Mouse (Mus musculus): Measurements from ENCODE around the gene Serp2.

Serp2 gene

GRCm38 (mm10) chr14:76526467-76526866 is 30.2 kb downstream of the Serp2 start:
- no peak for DNase-seq

- no peak for DNase-seq
Observed at GRCm38 (mm10) chr14:76523344-76523743, 33.3 kb downstream of the Serp2 start.

GRCm38 (mm10) chr14:76521308-76521707 is 35.4 kb downstream of the Serp2 start:
- no peak for DNase-seq

- no peak for DNase-seq
Observed at GRCm38 (mm10) chr14:76520606-76521005, 36.1 kb downstream of the Serp2 start.

- no peak for DNase-seq
Observed at GRCm38 (mm10) chr14:76518217-76518616, 38.5 kb downstream of the Serp2 start.

- no peak for DNase-seq
Observed at GRCm38 (mm10) chr14:76515620-76516019, 41.1 kb downstream of the Serp2 start.

DNA sequence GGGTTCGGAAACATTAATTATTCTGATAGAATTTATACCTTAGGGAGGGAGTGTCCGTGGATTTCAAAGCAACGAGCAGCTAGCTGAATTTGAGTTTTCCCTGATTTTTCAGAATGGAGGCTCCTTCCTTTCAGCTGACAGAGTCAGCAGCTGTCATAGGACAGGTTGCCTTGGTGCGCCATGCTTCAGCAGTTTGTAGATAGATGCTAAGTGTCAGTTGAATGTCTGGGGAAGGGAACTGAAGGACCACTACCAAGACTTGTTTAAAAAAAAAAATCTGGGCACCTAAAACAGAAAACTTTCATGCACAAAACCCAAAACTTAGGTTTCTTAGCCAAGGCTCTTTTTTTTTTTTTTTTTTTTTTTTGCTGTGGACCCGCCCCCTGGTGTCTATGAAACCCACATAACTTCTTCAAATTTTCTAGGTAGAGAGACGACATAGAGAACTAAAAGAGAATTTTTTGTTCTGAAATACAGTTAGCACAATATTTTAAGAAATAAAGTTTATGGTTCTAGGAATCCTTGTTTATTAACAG is 42.6 kb downstream of the Serp2 start:
- DNase-seq: no peak

DNA sequence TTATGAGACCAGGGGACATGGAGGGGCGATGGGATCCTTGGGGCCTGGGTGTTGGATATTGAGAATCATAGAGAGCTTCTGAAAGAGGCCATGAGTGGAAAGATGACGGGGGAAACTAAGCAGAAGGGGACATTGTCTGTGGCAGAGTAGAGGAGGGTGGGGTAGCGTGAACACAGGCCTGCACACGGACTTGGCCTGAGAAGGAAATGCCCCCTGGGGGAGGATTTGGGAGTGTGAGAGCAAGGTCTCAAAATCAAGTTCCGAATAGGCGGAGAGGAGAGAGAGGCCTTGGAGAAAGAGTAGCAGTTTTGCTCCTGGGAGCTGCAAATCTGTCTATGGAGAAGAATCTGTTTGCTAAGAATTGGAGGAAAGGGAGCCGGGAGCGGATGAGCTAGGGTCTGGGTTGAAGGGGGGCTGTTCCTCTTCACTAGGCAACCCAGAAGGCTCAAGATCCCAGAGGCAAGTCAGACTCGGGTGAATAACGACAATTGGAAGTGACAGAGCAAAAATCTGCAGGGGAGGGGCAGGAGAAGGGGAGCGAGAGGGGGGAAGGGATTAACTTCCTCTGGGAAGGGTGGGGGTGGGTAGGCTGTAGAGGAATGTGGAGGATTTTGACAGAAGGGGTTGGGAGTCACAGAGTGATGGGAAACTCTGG is 43.2 kb downstream of the Serp2 start:
- peak; percentile 32 to 52 for DNase-seq

- DNase-seq: no peak
Observed at GRCm38 (mm10) chr14:76511971-76512370, 44.7 kb downstream of the Serp2 start.

DNA sequence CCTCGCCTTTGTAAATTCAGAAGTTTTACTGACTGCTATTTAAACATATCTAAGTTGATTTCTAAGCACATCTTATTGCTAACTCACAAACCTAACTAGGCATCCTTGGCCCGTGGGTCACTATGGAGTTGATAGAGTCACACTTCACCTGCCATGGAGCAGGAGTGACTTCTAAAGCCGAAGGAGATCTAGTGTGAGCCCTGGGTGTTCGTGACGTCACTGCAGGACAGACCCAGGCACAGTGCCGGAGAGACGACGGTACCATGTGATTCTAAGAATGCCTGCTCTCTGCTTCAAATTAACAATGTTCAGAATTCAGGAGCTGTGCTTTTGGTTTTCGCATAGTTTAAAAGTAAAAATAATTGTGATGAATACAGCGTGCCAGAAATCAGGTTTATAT is 48.0 kb downstream of the Serp2 start:
- peak in 1 of 2 experiments; percentile 59 for DNase-seq

- DNase-seq: peak in 1 of 2 experiments; percentile 79
Observed at GRCm38 (mm10) chr14:76507804-76508500, 48.7 kb downstream of the Serp2 start.

- peak in 1 of 2 experiments; percentile 41 for DNase-seq
Observed at GRCm38 (mm10) chr14:76507357-76507756, 49.3 kb downstream of the Serp2 start.

DNA sequence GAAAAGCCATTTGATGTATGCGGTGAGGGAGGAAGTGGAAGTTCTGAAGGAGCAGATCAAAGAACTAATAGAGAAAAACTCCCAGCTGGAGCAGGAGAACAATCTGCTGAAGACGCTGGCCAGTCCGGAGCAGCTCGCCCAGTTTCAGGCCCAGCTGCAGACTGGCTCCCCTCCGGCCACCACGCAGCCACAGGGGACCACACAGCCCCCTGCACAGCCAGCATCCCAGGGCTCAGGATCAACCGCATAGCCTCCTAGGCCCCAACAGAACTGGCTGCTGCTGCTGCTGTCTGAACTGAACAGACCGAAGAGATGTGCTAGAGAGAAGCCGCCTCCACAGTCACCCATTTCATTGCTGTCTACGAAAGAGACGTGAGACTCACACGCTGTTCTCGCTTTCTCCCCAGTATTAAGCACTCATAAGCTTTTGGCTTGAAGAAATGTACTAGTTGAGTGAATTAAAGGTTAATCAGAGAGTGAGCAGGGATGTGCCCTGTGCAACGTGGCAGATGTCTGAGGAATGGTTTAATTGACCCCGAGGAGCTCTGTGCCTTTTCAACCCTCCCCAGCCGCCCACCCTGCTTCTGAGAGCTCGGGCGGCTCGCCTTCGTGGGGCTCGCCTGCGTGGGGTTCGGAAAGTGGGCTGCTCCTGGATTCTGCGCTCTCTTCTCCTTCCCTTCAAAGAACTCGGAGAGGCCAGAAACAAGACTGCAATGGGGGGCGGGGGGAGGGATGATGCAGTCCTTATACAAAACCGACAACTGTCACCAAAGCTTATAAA is 50.1 kb downstream of the Serp2 start:
- DNase-seq: peak in 1 of 2 experiments; percentile 57

DNA sequence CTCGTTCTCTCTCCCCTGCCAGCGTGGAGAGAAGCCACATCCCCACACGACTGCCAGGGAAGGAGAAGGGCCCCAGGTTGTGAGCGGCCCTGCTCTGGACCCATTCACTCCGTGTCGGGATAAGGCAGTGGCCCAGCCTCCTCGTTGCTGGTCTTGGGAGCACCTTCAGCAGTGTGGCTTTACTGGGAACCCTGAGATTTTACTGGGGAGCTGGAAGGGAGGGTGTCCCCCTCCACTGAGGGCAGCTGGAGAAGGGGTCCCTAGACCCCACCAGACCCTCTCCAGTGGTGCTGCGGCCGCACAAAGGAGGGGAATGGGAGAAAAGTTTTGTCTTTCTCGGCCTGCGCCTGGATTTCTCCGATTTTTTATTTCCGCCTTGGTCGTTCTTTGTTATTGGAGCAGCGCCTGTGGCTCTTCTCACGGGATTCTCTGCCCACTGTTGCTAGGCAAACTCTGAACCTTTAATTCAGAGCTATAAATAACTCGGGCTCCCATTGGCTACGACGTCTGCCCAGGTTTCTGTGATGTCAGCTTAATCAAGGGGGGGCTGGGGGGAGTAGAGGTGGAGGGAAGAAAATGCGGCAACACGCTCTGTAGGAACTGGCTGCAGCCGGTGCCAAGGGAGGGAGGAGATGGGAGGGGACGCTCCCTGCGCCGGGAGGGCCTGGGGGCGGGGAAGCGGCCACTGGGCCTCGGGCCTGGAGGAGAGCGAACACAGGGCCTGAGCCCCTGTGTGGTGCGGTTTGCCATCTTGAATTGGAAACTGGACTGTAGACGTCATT is 51.1 kb downstream of the Serp2 start:
- peak; percentile 89 to 97 for DNase-seq

DNA sequence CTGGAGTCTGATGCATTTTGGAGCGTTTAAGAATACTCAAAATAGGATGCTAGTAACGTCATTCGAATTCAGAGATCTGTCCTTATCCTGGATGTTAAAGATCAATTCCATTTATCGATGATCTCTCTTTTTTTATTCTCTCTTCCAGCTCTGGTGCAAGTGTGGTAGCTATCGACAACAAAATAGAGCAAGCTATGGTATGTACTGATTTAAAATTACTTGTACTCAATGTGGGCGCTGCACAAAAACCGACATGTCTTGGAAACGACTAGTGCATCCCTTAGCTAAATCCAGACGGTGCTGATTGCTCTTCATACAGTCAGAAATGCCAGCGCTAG is 51.6 kb downstream of the Serp2 start:
- DNase-seq: no peak

GRCm38 (mm10) chr14:76504121-76504737 is 52.5 kb downstream of the Serp2 start:
- peak; percentile 94 to 98 for DNase-seq

- DNase-seq: no peak
Observed at GRCm38 (mm10) chr14:76503231-76503851, 53.3 kb downstream of the Serp2 start.

DNA sequence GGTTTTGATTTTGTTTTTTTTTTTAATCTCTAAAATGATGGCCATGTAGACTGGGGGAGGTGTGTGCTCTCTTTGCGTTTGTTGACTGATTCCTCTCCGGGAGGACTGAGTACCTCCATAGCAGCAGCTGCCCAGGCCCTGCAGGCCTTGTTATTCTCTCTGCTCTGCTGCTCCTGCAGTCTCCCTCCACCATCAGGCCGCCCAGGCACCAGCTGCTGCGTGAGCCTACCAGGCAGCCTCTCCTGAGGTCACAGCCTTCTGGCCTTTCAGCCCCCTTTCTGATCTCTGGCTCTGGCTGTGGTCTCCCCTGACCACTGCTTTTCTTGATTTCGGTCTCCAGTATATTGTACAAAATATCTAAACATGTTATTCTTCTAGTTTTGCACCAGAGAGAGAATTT is 56.7 kb downstream of the Serp2 start:
- peak in 1 of 2 experiments; percentile 60 for DNase-seq

DNA sequence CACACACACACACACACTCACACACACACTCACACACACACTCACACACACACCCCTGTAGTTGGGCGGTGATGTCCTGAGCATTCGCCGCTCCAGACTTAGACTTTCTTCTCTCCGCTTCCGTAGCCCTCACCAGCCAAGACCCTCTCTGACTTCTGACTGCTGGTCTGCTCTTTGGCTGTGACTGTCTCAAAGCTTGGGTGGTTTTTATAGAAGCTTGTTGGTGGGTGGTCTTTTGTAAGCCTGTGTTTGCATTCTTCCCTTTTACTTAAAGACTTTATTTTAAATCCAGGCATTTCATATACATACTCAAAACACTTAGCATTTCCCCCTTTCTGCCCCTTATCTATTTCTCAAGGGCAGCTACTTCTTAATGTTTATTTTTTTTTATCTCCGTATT is 57.2 kb downstream of the Serp2 start:
- no peak for DNase-seq

GRCm38 (mm10) chr14:76498210-76498609 is 58.5 kb downstream of the Serp2 start:
- no peak for DNase-seq

GRCm38 (mm10) chr14:76497187-76497586 is 59.5 kb downstream of the Serp2 start:
- DNase-seq: no peak

DNA sequence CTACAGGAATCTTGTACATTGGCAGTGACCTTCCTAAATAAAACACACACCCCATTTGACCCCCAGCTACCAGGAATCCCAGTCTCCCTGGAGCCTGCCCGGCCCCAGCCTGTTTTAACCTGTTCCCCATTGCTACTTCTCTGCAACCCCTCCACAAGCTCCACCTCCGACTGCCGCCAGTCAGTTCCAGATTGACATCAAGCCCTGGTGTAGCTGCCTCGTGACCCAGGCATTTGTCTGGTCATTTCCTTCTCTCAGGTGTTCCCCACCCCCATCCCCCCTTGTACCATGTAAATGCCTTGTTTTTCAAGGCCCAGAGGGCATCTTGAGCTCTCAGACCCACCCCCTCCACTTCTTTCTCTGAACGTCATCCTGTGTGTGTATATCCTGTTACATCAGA is 61.7 kb downstream of the Serp2 start:
- DNase-seq: peak; percentile 36 to 77
